Mouse (Mus musculus): ENCODE measurements around the gene F830045P16Rik.

Gene F830045P16Rik

DNA sequence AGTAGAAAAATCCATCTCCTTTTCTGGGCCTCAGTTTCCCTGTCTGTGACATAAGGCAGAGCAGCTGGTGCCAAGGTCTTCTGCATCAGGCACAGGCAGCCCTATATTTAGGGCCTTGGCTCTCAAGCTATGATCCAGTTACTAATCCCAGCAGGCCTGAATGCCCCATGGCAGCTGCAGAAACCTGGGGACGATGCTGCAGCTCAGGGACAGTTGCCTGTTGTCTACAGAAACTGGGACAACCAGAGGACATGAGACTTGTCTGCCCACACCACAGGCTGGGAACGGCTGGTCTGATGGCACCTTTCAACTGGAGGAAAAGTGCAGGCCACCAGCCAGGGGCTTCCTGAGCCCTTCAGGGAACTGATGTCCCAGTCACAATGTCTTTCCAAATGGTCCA is at the start of gene F830045P16Rik:
F830045P16Rik (minus strand) TSS at position 226 of the 400 bp plus-strand sequence.
- no peak for DNase-seq (ENCODE audit: low spot score)

DNA sequence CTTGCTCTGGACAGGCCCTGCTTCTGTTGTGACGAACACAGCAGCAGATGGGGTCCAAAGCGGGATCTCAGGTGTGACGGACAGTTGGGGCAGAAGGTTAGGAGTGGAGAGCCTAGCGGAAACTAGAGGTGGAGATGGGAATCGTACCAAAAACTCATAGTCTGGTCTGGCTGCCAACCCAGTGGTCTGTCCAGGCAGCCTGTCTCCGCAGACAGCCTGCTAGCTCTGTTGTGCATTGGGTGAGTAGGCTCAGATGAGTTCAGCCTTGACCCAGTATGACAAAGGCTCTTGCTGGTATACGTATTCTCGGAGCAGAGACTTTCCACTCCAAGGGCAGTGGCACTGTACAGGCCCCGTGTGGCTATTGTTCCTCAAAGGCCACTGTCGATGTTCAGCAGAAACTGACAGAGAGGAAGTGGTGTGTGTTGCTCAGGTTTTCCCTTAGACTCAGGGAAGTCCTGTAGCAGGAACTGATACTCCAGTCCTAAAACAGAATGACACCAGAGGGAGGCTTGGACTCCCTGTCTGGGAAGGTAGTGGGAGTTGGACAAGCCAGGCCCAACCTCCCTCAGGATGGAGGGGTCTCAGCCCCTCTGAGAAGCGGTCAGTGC is 49.6 kb upstream of the F830045P16Rik start:
- DNase-seq (ENCODE audit: low spot score) = no peak

DNA sequence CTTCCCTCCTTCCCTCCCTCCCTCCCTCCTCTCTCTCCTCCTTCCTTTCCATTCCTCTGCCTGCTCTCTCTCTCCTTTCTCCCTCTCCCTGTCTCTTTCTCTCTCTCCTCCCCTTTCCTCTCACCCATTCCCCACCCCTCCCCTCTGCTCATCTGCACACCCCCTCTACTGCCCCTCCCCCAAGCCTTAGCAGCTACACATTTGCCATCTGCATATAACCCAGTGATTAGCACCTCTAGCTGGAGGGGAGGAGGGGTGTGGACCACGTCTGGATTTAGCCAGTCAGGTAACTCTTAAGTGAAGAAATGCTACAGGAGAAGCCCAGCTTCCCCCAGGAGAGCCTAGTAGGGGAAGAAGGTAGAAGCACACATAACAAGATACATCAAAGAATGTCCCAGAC is 48.5 kb upstream of the F830045P16Rik start:
- DNase-seq (ENCODE audit: low spot score) = no peak

DNA sequence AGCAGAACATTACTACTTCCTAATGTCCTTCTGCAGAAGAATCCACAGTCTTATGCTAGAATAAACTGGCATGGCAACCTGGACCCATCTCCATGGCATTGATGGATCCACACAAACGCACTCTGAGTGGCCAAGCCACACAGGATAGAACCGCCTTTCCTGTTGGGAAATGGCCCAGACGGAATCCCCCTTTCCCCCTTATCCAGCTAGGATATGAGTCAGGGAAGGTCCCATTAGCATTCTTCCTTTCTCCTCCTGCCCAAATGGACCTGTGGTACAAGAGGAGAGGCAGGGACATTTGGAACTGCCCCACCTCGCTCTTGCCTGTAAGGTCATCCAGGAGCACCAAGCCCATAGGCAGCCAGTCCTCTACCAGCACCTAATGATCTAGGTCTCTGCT is 45.9 kb upstream of the F830045P16Rik start:
- no peak for DNase-seq (ENCODE audit: low spot score)

DNA sequence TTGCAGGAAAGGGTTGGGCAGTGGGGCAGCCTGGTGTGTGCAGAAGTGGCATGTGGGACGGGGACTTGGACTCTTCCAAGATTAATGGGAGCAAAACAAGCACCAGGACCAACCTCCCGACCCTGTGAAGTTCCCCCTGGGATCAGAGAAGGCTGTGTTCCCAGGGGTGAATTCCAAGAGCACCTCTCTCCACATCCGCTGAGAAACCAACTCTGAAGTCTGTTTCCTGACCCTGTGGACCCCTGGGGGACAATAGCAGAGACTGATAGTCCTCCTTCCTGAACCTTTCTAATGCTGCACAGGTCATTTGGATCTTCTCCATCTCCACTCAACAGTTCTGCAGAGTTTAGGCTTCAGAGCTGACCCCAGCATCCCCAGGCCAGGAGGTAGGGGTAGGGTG is 45.4 kb upstream of the F830045P16Rik start:
- no peak for DNase-seq (ENCODE audit: low spot score)

DNA sequence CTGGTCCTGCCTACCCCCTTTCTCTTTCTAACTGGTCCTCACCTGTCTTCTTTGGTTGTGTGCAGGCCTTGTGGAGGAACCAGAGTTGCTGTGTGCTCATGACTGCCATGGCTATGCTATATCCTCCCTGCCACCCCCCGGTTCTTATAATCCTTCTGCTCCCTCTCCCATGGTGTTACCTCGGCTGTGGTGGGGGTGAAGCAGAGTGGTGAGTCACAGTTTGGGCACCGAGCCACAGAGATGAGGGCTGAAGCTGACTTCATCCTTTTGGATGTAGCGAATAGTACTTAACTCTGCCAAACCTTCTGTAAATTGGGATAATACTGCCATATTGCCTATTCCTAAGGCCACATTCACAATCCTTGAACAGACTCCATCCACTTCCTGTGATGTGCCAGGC is 44.3 kb upstream of the F830045P16Rik start:
- DNase-seq (ENCODE audit: low spot score) = no peak

DNA sequence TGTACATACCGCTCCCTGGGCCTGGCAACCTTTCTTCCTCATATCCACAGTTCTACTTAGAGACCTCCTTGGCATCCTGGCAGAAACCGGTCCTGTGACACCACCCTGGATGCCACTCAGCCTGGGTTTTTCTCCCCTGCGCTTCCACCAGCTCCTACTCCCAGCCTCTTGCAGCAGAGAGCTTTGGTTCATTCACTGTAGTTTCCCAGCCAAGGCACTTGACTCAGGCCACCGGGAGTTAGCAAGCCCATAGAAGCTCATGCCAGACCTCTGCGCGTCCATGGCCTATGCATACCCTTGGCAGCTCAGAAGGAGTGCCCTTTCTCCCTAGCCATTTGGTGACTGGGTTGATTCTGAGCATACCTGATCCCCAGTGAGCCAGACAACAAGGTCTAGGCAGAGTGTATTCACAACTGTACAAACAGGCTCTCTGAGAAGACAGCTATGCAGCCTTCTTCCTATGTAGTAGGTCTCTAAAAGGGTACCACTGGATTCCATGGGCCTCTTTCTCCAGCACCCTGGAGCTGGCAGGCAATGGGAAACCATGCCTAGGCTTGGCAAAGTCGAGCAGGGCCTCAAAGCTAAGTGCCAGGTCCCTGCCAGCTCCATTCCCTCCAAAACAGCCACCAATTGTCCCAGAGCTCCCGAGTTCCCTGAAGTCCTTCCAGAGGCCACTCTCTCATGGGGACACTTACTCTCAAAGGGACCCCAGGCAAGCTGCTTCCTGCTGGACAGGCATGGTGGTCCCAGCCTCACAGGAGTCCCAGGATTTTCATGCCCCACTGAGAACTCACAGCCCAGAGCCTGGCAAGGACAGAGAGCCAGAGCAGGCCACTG is 40.4 kb upstream of the F830045P16Rik start:
- no peak for DNase-seq (ENCODE audit: low spot score)

DNA sequence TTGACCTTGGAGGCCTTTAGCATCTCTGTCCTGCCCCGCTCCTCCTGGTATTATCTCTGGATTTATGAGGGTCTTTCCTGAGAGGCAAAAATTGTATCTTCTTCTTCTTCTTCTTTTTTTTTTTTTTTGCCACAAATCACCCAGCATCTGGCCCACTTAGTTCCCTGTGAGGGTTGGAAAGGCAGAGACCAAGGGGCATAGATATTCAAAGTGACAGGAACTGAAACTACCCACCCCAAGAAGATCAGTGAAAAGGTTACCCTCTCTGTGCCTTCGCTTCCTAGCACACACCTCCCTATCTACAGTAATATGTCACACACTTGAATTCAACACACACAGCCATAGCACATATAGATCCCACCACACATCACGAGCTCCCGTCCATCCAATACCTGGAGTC is 38.7 kb upstream of the F830045P16Rik start:
- no peak for DNase-seq (ENCODE audit: low spot score)

DNA sequence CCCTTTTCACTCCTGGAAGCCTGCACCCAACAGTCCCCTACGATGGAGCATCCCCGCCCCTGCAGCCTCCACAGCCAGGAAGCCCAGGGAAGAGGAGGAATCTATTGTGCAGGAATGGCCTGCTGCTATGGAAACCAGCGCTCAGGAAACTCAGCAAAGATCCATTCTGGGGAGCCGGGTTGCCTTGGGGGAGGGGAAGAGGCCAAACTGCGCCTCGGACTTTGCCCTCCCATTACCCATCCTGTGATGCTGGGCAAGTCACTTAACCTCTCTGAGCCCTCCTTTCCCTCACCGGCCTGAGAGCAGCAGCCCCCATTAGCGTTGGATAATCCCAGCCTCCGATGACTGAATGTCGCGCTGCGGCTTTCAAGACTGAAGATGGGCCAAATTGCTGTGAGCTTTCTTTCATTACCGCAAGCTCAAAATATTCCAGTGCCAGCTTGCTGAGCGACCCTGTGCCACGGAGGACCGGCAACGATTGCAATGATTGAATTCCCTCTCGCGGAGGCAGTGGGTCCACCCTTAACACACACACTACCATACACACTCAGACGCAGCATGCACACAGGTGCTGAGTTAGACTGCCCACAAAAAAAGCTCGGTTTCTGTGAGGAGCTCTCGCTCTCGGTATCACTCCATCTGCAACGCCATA is 38.1 kb upstream of the F830045P16Rik start:
- peak; percentile 60 for DNase-seq (ENCODE audit: low spot score)

DNA sequence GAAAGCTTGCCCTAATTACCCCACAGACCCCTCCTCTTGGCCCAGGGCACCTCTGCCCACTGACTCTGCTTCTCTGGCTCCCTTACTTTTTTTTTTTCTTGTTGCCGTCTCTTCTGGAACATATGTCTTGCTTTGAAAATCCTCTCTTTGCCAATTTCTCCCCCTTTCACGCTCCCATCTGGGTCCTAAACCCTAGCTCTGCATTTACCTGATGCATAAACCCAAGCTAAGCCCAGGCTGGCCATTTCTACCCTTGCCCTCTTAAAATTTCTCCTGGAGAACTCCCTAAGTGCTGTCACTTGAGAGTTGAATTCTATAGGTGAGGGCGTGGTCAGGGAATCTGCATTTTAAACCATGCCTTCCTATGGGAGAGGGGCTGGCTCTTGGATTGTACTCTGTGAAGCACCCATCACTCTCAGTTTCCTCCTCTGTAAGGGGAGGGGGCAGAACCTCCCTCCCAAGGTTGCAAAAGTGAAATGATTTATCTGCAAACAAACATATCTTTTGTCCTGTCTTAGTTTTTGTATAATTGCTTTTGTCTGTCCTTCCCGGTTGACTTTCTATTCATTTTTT is 37.4 kb upstream of the F830045P16Rik start:
- no peak for DNase-seq (ENCODE audit: low spot score)

DNA sequence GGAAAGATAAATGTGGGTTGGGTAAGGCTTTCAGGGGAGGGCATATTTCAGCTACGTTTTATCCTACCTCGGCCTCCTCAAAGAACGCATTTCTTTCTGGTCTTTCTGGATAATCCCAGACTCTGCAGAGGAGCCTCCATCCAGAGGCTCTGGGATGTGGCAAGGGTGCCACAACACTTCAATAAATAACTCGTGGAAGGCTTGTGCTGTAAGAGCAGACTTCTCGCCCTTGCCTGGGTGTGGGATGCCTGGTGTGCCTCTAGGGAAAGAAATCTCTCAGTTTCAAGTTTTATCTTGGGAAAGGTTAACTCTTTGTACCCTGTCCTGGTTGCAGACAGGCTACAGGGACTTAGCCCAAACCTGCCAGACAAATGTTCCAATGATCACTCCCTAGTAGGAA is 33.2 kb upstream of the F830045P16Rik start:
- no peak for DNase-seq (ENCODE audit: low spot score)

DNA sequence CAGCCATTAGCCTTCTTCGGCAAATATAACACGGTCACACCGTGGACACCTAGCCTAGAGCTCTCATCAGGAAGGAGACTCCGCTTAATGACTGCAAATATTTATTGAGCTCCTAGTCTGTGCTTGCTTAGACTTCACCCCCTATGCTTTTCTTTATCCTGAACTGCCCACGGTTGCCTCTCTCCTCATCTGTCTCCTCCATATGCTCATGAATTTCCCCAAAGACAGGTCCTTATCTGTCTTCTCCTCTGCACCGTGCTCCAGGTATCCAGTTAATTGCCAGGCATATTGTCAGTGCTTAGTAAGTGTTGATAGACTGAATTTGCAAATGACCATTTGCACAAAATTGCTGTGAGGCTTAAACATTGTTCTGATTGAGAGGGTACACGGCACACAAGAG is 32.7 kb upstream of the F830045P16Rik start:
- DNase-seq (ENCODE audit: low spot score) = no peak

DNA sequence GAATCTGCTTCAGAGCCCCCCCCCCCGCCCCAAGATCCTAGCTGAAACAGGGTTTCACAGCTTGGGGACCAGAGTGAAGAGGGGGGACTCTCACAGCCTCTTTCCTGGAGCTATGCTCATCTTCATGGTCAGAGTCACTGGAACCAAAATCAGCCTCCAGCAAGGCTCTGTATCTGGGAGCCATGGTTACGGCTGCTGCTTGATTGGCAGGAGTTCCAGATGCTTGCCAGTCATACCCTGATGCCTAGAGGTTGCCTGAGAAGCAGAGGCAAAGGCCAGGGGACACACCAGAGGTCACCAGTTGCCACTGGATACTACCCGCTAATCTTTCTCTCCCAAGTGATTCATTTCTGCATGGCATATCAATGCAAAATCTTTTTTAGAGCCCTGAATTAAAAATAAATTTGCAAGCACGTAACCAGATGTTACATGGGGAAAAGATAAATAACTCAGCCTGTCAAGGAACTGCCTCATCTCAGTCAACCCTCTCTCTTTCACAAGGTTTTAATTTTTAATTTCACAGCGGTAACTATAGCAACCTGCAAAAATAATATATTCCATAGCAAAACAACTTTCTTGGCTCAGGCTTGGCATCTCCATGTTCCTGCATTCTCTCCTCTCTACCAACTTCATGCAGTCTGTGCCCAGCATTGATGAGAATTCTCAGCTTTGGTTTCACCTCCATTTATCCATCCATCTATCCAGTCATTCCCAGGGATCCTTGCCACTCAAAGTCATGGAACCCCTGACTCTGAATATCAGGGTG is 27.7 kb upstream of the F830045P16Rik start:
- no peak for DNase-seq (ENCODE audit: low spot score)

DNA sequence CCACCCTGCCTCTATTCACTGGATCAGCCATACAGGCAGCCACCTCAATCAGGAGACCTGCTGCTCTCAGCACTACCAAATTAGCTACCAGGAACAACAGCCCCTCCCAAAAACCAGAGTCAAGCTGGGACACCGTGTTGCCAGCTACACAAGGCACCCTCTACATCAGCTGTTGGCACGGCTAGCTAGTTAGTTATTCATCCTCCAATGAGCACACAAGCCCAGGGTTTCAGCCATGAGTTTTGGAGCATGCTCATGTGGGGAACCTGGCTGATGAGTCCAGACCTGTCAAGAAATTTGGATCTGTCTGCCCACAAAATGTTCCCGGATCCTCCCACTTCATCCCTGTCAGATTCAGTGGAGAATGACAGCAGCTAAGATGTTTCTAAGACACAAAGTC is 25.4 kb upstream of the F830045P16Rik start:
- no peak for DNase-seq (ENCODE audit: low spot score)

DNA sequence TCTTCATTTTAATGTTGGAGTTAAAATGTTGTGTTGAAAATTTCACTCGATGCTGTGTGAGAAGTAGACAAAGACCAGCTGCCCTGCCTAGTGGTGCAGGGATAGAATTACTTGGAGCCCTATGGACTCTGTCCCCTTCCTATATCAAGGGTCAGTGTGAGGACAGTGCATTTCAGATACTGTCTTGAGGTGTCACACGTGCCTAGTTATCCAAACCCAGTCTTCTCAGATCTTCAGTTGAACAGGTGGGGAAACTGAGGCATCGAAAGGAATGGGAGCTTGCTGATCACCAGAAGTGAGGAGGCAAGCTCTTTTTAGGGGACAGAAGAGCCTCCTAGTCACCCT is 22.4 kb upstream of the F830045P16Rik start:
- no peak for DNase-seq (ENCODE audit: low spot score)

DNA sequence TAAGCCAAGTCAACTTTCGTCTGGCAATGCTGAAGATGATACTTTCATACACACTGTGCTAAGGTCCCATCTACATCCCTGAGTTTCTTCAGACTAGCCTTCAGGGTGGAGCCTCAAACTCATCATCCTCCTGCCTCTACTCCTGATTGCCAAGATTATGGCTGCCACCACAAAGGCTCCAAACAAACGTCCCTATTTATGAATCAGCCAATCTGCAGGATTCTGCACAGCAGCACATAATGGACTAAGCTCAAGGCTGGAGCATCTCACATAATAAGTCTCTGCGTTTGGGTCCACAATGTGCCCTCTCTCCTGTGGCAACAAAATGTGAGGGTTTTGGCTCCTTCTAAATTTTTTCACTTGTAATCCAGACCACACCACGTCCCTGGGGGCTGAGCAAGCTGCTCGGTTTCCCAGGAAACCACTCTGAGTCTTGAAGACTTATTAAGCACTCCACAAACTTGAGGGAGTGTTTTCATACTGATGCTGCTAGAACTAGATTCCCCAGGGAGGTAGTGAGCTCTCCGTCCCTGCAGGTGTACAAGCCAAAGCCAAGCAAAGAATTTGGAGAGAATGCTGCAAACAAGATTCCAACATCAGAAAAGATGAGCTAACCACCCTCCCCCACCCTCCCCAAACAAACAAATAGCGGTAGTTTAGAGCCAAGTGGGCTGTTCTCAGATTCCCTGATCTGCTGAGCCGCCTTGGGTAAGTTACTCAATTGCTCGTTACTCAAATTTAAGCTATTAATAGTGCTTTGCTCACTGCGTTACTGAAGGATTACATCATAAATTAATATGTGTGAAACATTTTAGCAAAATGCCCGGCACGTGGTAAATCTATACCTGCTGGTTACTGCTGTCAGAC is 21.8 kb upstream of the F830045P16Rik start:
- no peak for DNase-seq (ENCODE audit: low spot score)

DNA sequence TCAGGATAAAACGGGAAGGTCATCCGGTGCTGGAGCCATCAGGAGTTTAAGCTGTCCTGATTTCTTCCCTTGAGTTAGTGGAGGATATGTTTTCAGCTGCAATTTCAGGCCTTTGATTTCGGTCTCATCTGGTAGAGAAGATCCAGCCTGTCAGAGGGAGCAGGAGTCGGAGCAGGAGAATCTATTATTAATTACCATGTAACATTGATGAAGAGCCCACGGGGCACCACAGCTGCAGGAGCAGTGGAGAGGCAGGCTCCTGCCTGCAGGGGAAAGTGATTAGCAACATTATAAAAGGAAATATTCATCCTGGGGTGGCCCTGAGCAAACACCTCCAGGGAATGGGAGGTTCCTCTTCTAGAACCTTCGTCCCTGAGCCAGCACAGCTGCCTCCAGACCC is 19.7 kb upstream of the F830045P16Rik start:
- no peak for DNase-seq (ENCODE audit: low spot score)

DNA sequence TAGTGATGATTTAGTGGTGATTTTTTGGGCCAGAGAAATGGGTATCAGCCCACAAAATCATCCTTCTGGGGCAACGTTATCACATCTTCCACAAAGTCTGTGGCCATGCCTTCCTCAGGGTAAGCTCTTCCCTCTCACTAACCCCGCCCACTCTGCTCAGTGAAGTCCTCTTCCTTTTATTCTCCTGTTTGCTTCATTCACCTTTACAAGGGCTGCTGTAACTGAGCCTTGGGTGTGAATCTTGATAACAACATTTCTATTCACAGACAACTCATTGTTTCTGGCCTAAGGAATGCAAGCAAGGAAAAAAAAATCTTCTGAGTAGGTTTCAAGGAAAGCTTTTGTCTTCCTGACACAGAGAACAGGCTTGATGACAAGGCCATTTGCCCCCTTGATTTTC is 14.4 kb upstream of the F830045P16Rik start:
- no peak for DNase-seq (ENCODE audit: low spot score)

DNA sequence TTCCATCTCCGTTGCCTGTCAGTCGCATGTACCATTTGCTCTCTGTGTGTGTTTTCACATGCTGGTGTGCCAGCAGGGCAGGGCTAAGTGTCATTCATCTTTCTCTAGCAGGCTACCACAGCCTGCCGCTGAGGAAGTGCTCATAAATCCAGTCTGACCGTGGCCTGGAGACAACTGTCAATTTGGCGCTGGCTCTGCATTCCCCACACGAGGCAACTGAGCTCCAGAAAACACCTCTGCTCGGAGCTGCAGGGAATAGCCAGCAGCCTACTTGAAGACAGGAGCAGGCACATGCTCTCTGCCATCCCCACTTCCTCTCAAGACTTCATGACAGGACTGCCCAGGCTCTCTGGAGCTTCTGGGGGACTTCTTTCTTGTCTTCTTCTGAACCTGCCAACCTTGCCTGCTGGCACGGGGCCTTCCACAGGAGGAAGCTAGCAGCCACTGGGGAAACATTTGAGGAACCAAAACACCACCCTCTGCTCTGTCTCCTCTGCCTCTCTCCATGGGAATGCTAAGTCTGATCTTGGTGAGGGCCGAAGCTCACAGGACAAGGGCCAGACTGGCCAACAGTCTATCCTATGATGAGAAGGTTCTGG is 13.2 kb upstream of the F830045P16Rik start:
- no peak for DNase-seq (ENCODE audit: low spot score)

DNA sequence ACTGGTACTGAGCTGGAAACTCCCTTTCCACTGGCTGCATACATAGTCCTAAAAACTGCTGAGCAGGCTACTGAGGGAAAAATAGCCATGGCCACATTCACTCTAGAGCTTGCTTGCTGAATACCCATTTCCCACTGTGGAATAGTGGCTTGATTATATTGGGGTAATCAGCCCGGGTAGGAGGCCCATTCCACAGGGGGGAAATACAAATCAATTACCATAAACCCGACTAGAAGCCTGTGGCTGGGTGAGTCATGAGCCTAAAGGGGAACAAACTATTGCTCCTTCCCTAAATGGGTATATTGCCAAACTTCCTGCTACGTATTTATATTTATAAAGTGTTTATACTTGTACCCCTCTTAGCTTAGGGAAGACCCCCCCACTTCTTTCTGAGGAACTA is 10.4 kb upstream of the F830045P16Rik start:
- DNase-seq (ENCODE audit: low spot score) = no peak

DNA sequence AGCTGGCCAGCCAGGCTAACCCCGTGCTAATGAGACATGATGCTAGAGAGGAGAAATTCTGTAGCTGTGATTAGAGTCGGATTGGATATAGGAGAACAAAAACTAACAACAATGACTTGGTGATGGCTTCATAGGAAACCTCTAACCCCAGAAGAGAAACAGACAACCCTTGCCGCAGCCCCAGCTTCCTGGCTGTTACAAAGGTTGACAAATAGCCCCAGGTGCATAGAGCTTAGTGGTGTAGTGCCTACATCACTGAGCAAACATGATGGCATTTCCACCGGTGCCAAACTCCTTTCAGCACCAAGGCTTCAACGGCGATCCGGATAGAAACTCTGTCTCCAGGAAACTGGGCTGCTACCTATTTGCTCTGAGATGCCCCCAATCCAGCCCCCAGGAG is 9.2 kb upstream of the F830045P16Rik start:
- DNase-seq (ENCODE audit: low spot score) = no peak
